Mouse (Mus musculus): ENCODE measurements at regions not wholly inside any gene's neighbourhood (a gene's known extent, or its start where the extent isn't known, plus 50 kb on each side); places are given as distances from the start of the nearest gene placed in this dataset.

DNA sequence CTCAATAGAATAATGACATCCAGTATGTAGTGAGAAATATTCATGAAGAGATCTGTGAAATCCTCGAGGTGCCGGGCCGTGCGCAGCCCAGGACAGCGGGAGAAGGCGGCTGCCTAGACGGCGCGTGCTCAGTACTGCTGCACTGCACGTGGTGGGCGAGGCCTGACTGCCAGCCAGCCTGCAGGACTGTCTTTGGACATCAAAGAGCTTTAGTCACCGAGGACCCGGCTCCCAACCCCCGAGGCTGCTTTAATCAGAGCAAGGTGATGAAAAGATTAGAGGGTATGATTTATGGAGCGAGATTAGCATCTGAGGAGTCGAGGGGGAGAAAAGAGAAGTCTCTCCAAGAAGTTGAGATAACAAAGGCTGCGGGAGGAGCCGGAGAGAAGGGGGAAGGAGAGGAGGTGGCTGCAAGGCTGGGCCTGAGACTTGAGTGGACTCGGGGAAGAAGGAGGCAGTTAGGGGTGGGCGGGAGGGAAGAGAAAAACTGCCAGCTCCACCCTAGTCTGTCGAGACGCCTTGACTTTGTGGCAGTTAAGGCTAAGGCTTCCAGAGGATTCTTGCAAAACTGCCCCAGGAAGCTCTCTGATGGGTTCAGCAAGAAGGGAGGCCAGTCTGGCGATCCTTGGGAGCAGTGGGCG is 271.6 kb upstream of the 4930535I16Rik start:
- Histone ChIP-seq H3K4me2 (replicated peaks) (no peak overlapping the region), H3K27ac (no peak overlapping the region), H3K9me3 (no peaks in the 10 kb centered on the region), H3K4me1 (peaks cover 12% of the 10 kb centered on the region), H3K9ac (no peak overlapping the region), H3K36me3 (no peaks in the 10 kb centered on the region), H3K27me3 (0 out of 2 replicates have a peak, but pooled peaks cover 15% of the 10 kb centered on the region), H3K4me3 (no peak overlapping the region)
- 35% methylated on average over 22 of the region's 24 CpGs for WGBS
- 0 out of 2 replicates have a peak, but pooled peaks have one; percentile 41 for ATAC-seq (ENCODE audit: insufficient number of reproducible peaks, insufficient read depth, low FRiP score, low TSS enrichment)

DNA sequence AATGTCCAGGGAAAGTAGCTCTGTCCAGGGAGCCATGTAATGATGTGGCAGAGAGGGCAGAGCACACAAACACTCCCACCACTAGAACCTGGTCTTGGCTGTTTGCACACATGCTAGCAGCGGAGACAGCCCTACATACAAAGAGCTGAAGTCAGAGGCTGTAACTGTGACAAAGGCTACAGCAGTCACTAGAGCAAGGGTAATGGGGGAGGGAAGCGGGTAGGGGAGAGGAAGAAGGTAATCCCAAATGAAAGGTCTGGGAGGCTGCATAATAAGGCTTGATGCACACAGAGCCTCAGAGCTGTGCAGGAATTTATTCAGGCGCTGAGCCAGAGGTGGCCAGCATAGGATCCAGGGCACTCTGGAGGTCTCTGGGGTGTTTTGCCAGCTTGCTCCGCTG is 269.3 kb upstream of the 4930535I16Rik start:
- WGBS, result 59% methylated on average over 4 of the region's 4 CpGs
- H3K27ac ChIP-seq, result no peak overlapping the region

DNA sequence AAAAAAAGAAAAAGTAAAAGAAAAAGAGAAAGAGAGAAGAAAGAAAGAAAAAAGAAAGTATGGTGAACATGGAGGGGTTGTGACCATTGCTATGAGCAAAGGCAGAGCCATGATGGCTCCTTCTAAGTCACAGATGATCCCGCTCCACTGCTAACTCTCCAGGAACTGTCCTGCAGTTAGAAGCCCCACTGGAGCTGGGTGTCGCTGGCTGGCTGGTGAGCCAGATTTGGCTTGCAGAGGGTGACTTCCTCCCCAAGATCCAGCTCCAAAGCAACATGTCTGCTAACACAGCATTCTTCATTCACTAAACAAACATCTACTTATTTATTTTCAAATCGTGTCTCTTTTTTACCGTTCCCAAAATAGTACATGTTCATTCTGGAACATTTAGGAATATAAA is 263.5 kb upstream of the 4930535I16Rik start:
- H3K9me3 ChIP-seq, result no peaks in the 10 kb centered on the region
- no peak overlapping the region for H3K4me2 ChIP-seq (replicated peaks)
- no peak for ATAC-seq (ENCODE audit: insufficient number of reproducible peaks, insufficient read depth, low FRiP score, low TSS enrichment)
- H3K4me1 ChIP-seq, result no peaks in the 10 kb centered on the region; the same call in 1 of the 2 replicates
- no peak overlapping the region for H3K4me3 ChIP-seq
- no peak overlapping the region for H3K27ac ChIP-seq
- WGBS, result 76% methylated on average over 4 of the region's 4 CpGs
- H3K36me3 ChIP-seq, result no peaks in the 10 kb centered on the region
- H3K9ac ChIP-seq, result no peak overlapping the region
- H3K27me3 ChIP-seq, result peaks cover 43% of the 10 kb centered on the region

More for the DNA sequence above, 269.3 kb upstream of the 4930535I16Rik start:
- Histone ChIP-seq H3K9ac (no peak overlapping the region), H3K4me1 (peaks cover 7% of the 10 kb centered on the region), H3K27me3 (0 out of 2 replicates have a peak, but pooled peaks cover 19% of the 10 kb centered on the region), H3K9me3 (no peaks in the 10 kb centered on the region), H3K4me2 (replicated peaks) (no peak overlapping the region), H3K4me3 (no peak overlapping the region), H3K36me3 (no peaks in the 10 kb centered on the region)
- no peak for ATAC-seq (ENCODE audit: insufficient number of reproducible peaks, insufficient read depth, low FRiP score, low TSS enrichment)

DNA sequence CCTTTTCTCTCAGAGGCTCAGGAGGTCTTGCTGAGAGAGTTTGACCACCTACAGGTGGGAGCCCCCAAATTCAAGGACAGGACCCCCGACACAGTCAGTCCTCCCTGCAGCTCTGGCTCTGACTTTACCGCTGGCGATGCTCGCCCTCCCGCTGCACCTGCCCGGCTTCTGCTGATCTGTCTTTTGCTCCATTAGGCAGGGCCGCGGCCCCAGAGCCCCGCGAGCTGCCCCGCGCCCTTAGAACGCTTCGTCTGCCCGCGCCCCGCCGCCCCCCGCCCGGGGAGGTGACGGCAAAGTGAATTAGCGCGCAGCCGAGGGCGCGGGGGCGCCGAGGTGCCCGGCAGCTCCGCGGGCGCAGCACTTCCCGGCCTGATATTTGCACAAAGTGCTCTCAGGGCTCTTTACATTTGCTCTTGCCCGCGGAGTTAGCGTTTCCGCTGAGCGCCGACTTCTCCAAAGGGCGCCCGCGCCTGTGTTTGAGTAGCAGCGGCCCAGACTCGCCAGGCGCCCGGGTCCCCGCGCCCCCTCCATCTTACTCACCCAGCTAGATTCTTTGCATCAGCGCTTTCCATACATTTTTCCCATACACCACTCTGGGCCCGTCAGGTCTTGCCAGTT is 260.7 kb upstream of the 4930535I16Rik start:
- Histone ChIP-seq H3K4me1 (no peaks in the 10 kb centered on the region; the same call in 1 of the 2 replicates), H3K9me3 (no peaks in the 10 kb centered on the region), H3K27ac (0 out of 2 replicates have a peak overlapping the region, but pooled peaks have one; percentile 0), H3K9ac (peak overlapping the region; percentile 25), H3K4me3 (peak overlapping the region; percentile 38), H3K27me3 (peaks cover 56% of the 10 kb centered on the region), H3K36me3 (no peaks in the 10 kb centered on the region), H3K4me2 (replicated peaks) (peak overlapping the region; percentile 72)
- ATAC-seq (ENCODE audit: insufficient number of reproducible peaks, insufficient read depth, low FRiP score, low TSS enrichment), result no peak
- under 1% methylated on average over 50 of the region's 50 CpGs for WGBS

DNA sequence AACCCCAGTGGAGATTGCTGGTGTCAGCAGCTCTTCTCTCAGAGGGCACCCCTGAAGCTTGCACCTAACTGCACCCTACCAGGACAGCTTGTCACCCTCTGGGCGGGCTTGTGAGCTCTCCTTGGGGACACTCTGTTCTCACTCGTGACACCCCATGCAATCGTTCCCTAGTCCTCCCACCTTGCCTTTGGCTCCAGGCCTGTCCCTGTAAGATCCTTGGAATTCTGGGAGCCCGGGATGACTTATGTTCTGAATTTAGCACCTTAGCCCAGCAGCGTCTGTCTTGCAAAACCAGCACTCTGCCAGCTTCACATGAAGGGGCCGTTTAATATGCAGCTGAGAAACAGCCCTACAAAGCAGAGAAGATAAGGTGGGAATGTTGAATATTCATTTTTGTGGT is 257.7 kb upstream of the 4930535I16Rik start:
- Histone ChIP-seq H3K4me1 (peaks cover 12% of the 10 kb centered on the region; the same call in 1 of the 2 replicates), H3K4me3 (no peak overlapping the region), H3K27ac (no peak overlapping the region), H3K9me3 (no peaks in the 10 kb centered on the region), H3K36me3 (no peaks in the 10 kb centered on the region), H3K27me3 (peaks cover 46% of the 10 kb centered on the region), H3K4me2 (replicated peaks) (no peak overlapping the region), H3K9ac (no peak overlapping the region)
- ATAC-seq (ENCODE audit: insufficient number of reproducible peaks, insufficient read depth, low FRiP score, low TSS enrichment), result no peak
- 60% methylated on average over 6 of the region's 6 CpGs for WGBS

DNA sequence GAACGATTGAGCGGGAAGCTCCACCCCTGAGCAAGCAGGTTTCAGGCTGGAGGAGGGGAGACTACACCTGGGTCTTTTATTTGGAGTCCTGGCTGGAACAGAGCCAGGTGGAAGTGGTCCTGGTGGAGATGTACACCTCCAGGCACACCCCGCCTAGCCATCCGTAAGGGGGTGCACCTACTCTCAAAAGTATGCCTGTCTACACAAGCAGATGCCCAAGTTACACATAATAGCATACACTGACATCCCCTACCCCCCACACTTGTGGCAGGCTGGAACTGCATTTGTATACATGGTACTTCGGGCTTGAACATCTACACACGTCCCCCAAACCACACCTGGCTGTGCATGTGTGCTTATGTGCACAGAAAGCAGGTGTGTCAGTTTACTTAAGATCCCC is 236.8 kb upstream of the 4930535I16Rik start:
- no peaks in the 10 kb centered on the region for H3K36me3 ChIP-seq
- H3K27ac ChIP-seq, result no peak overlapping the region
- H3K9me3 ChIP-seq, result no peaks in the 10 kb centered on the region
- peaks cover 5% of the 10 kb centered on the region for H3K4me1 ChIP-seq
- H3K27me3 ChIP-seq, result 0 out of 2 replicates have a peak, but pooled peaks cover 10% of the 10 kb centered on the region
- H3K4me2 ChIP-seq (replicated peaks), result no peak overlapping the region
- H3K4me3 ChIP-seq, result no peak overlapping the region
- no peak overlapping the region for H3K9ac ChIP-seq
- no peak for ATAC-seq (ENCODE audit: insufficient number of reproducible peaks, insufficient read depth, low FRiP score, low TSS enrichment)
- 81% methylated on average over 4 of the region's 6 CpGs for WGBS

DNA sequence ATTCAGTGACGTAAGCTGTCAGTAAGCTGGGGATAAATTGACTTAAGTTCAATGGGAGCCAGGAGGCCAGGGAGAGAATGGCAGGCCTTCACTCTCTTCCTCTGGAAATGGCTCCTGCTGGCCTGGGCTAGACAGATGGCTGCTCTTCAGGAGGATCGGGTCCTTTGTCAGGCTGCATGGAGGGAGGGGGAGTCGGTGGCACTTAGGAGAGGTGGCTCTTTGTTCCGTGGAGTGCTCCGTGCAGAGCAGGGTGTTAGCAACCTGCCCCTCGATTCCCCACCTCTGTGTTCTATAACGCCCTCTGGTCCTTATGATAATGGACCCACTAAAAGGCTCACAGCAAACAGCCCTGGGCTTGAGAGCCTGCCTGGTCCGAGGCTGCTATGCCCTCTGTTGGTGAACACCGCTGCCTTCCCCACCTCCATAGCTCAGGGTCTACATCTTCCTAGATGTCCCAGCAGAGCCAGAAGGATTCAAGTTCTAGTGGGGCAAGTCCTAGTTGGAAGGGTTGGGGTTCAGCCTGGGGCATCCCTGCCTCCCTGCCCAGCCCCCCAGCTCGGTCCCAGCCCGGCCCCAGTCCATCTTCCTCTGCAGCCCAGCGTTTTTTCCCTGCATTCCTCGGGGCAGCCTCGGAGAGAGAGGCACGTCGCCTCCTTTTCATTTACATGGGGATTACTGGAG is 232.1 kb upstream of the 4930535I16Rik start:
- Histone ChIP-seq H3K4me2 (replicated peaks) (peak overlapping the region; percentile 45), H3K36me3 (no peaks in the 10 kb centered on the region), H3K9me3 (no peaks in the 10 kb centered on the region), H3K4me3 (no peak overlapping the region), H3K9ac (no peak overlapping the region), H3K27me3 (peaks cover 12% of the 10 kb centered on the region; the same call in 1 of the 2 replicates), H3K27ac (no peak overlapping the region), H3K4me1 (peaks cover 5% of the 10 kb centered on the region)
- no peak for ATAC-seq (ENCODE audit: insufficient number of reproducible peaks, insufficient read depth, low FRiP score, low TSS enrichment)
- WGBS, result 11% methylated on average over 16 of the region's 16 CpGs

DNA sequence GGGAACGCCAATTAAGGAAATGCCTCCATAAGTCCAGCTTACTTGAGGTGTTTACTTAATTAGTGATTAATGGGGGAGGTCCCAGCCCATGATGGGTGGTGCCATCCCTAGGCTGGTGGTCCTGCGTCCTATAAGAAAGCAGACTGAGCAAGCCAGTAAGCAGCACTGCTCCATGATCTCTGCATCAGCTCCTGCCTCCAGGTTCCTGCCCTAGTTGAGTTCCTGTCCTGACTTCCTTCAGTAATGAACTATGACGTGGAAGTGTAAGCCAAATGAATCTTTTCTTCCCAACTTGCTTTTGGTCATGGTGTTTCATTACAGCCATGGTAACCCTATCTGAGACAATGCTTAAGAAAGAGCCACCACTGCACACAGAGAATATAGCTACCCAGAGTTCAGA is 231.2 kb upstream of the 4930535I16Rik start:
- 71% methylated on average over 3 of the region's 3 CpGs for WGBS
- peaks cover 5% of the 10 kb centered on the region for H3K4me1 ChIP-seq
- peaks cover 15% of the 10 kb centered on the region; the same call in 1 of the 2 replicates for H3K27me3 ChIP-seq
- H3K4me2 ChIP-seq (replicated peaks), result no peak overlapping the region
- H3K9me3 ChIP-seq, result no peaks in the 10 kb centered on the region
- no peak for ATAC-seq (ENCODE audit: insufficient number of reproducible peaks, insufficient read depth, low FRiP score, low TSS enrichment)
- no peak overlapping the region for H3K9ac ChIP-seq
- H3K27ac ChIP-seq, result no peak overlapping the region
- H3K36me3 ChIP-seq, result no peaks in the 10 kb centered on the region
- no peak overlapping the region for H3K4me3 ChIP-seq

DNA sequence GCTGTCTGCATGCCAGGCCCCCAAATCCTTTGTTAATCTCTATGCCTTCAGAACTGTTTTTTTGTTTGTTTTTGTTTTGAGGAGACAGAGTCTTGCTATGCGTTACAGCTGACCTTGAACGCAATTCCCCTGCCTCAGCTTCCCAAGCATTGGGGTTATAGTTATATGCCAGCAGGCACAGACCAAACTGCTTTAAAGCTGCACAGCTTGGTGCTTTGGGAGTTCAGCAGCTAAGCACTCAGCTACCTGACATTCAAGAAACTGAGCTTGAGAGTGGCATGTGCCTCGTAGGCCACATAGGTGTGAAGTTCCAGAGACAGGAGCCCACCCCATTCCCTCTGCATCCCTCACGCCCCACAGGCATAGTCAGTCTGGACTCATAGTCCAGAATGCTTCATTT is 229.5 kb upstream of the 4930535I16Rik start:
- no peak overlapping the region for H3K4me3 ChIP-seq
- 80% methylated on average over 4 of the region's 4 CpGs for WGBS

DNA sequence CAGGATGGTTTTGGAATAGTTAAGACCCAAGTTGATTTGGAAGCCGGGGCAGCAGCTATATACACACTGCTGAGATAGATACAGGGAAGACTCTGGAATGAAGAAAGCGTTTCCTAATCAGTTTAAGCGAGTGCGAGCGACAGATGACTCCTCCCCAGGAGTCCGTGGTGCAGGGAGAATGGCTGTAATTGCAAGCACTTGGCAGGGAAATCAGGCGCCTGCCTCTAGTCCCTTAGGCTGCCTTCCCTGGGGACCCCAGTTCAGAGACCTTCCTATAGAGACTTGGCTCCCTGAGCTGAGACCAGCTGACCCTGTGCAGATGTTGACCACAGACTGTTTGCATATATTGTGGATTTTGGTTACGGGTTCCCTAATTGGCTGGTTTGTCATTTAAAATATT is 228.3 kb upstream of the 4930535I16Rik start:
- Histone ChIP-seq H3K27ac (no peak overlapping the region), H3K27me3 (peaks cover 14% of the 10 kb centered on the region; the same call in 1 of the 2 replicates), H3K36me3 (no peaks in the 10 kb centered on the region), H3K4me1 (peaks cover 5% of the 10 kb centered on the region), H3K9ac (no peak overlapping the region), H3K4me3 (no peak overlapping the region), H3K9me3 (no peaks in the 10 kb centered on the region), H3K4me2 (replicated peaks) (no peak overlapping the region)
- ATAC-seq (ENCODE audit: insufficient number of reproducible peaks, insufficient read depth, low FRiP score, low TSS enrichment), result no peak
- WGBS, result 16% methylated on average over 8 of the region's 8 CpGs

More for the DNA sequence above, 229.5 kb upstream of the 4930535I16Rik start:
- Histone ChIP-seq H3K4me2 (replicated peaks) (no peak overlapping the region), H3K27me3 (peaks cover 15% of the 10 kb centered on the region; the same call in 1 of the 2 replicates), H3K27ac (no peak overlapping the region), H3K36me3 (no peaks in the 10 kb centered on the region), H3K9me3 (no peaks in the 10 kb centered on the region), H3K9ac (no peak overlapping the region), H3K4me1 (peaks cover 5% of the 10 kb centered on the region)
- ATAC-seq (ENCODE audit: insufficient number of reproducible peaks, insufficient read depth, low FRiP score, low TSS enrichment), result no peak

DNA sequence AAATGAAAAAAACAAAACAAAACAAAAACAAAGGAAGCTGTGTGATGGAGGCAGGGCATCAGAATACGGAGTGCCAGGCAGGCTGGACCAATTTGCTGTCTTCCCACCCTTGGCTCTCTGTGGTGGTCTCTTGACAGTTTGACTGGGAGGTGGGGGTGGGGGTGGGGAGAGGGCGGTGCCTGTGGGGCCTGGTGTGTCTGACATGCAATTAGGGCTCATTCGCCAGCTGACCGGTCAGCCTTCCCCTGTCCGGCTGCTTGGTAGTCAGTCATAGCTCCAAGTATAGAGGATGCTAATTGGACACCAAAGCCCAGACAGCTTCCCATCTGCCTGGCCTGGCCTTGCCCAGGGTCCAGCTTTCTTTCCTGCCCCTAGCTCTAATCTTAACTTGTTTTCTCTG is 225.8 kb upstream of the 4930535I16Rik start:
- Histone ChIP-seq H3K4me2 (replicated peaks) (no peak overlapping the region), H3K27me3 (peaks cover 16% of the 10 kb centered on the region), H3K36me3 (no peaks in the 10 kb centered on the region), H3K4me3 (no peak overlapping the region), H3K27ac (no peak overlapping the region), H3K9me3 (no peaks in the 10 kb centered on the region), H3K9ac (no peak overlapping the region), H3K4me1 (no peaks in the 10 kb centered on the region)
- ATAC-seq (ENCODE audit: insufficient number of reproducible peaks, insufficient read depth, low FRiP score, low TSS enrichment), result no peak
- 35% methylated on average over 5 of the region's 5 CpGs for WGBS

DNA sequence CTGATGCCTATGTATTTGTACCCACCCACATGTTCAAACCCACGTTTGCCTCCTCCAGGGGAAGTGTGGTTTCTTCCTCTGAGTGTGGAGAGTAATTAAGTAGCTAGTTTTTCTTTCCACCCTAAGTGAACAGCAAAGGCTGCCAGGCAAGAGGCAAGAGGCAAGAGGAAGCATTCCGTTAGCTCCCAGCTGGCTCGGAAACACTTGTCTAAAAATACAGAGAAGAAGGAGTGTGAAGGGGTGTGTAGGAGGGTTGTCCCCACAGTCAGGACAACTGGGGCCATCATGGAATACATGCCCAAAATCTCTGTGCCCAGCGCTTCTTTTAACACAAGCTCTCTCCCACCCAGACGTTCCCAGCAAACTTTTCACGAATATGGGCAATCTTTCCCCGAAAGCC is 225.4 kb upstream of the 4930535I16Rik start:
- ATAC-seq (ENCODE audit: insufficient number of reproducible peaks, insufficient read depth, low FRiP score, low TSS enrichment), result no peak
- Histone ChIP-seq H3K9me3 (no peaks in the 10 kb centered on the region), H3K36me3 (no peaks in the 10 kb centered on the region), H3K4me3 (no peak overlapping the region), H3K4me2 (replicated peaks) (no peak overlapping the region), H3K27ac (no peak overlapping the region), H3K9ac (no peak overlapping the region), H3K4me1 (no peaks in the 10 kb centered on the region), H3K27me3 (peaks cover 16% of the 10 kb centered on the region)
- 44% methylated on average over 7 of the region's 7 CpGs for WGBS

All from embryonic facial prominence, embryonic 12.5 days (tissue).